Mouse (Mus musculus): ENCODE measurements at regions not wholly inside any gene's neighbourhood (a gene's known extent, or its start where the extent isn't known, plus 50 kb on each side); places are given as distances from the start of the nearest gene placed in this dataset.

DNA sequence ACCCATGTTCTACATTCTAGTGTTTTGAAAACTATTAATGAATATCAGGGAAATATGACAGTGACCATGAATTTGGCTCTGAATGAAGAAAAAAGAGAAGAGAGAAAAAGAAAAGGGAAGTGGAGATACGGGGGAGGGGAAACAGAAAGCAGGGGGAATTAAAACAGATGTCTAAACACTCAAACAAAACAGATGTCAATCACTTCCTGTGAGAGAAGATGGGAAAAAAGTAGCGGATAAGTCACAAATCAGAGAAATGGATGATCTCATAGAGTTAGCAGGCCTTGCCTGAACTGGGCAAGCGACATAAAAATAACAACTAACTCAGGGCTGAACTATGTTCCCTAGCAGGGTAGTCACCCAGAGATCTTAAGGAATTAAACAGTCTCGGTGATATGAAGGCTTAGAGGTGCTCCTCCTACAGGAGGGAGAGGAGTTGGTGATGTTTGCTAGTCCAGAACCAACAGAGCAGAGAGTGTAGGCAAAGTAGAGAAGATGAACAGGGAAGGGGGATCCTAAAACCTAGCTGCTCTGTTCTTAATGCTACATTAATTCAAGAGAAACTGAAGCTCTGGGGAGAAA, 745.9 kb upstream of the 4930452B06Rik start:
- TF ChIP-seq GATA4 (IDR thresholded peaks at IDR 0.05; ENCODE audit: insufficient replicate concordance, low read length), result no peak

DNA sequence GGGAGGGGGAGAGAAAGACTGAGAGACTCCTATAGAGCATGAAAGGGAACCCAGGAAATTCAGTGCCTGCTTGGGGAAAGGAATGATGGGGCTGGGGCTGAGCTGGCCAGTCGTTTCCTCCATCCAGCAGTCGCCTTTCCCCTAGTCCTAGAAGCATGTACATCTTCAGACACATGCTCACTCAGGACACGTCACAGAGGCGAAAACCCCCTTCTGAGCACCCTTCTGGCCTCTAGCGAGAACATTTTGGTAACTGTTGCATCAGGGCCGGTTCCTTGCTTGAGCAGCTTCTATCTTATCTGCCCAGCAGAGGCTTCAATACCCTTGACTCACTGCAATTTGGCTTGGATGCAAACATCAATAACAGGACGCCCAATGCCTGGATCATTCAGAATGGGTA, 737.6 kb upstream of the 4930452B06Rik start:
- TF ChIP-seq GATA4 (IDR thresholded peaks at IDR 0.05; ENCODE audit: insufficient replicate concordance, low read length), result no peak

DNA sequence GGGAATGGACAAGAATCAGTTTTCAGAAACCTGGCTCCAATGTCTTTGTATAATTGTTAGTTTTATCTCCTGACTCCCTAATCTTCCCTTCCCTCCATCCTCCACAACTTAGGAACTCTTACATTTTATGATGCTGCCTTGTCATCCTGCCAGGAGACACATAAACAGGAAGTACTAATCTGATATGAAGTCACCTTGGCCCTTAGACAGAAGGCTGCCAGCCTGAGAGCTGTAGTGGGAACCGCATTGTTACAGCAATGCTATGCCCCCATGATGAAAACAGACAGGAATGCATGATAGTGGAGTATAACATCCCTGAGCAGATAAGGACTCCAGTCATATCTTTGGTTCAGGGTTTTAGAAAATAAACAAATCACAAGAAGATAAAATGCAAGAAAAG, 734.8 kb upstream of the 4930452B06Rik start:
- TF ChIP-seq GATA4 (IDR thresholded peaks at IDR 0.05; ENCODE audit: insufficient replicate concordance, low read length), result no peak

GRCm38 (mm10) chr14:9393271-9393771, 727.3 kb upstream of the 4930452B06Rik start:
- TF ChIP-seq GATA4 (IDR thresholded peaks at IDR 0.05; ENCODE audit: insufficient replicate concordance, low read length), result peak; percentile 74; the same call in 1 of the 2 replicates

DNA sequence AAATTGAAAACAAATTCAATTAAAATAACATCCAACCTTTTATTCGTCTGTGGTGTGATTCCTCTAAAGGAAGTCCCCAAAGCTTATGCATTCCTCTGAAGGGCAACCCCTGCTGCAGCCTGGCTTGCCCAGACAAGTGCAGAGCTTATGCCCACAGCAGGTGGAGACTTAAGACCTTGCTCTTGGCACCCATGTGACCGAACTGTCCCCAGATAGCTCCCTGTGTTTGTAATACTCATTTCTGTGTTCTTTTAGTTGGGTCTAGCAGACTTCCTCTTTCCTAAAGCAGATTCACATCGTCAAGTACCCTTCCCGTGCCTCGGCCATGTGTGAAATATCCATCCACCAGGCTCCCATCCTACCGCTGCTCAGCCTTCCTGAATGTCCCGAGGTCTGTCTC, 723.1 kb upstream of the 4930452B06Rik start:
- no peak for TF ChIP-seq GATA4 (IDR thresholded peaks at IDR 0.05; ENCODE audit: insufficient replicate concordance, low read length)

All from liver, adult (tissue).